Mouse (Mus musculus) liver, embryonic 14.5 days (tissue): ENCODE data around the gene Strada.
A peak's percentile ranks its signal among the peaks of the same experiment; 100 is the strongest.

Source experiments
- CTCF ChIP-seq: IDR thresholded peaks from 2 replicates; pipeline ENCODE4 v1.5.1; 2016; ENCODE audit warnings: antibody characterized with exemption, low read depth, control low read depth
- EP300 ChIP-seq: IDR thresholded peaks from 2 replicates; pipeline ENCODE4 v1.6.1; 2016; ENCODE audit warnings: antibody characterized with exemption, low read depth

DNA sequence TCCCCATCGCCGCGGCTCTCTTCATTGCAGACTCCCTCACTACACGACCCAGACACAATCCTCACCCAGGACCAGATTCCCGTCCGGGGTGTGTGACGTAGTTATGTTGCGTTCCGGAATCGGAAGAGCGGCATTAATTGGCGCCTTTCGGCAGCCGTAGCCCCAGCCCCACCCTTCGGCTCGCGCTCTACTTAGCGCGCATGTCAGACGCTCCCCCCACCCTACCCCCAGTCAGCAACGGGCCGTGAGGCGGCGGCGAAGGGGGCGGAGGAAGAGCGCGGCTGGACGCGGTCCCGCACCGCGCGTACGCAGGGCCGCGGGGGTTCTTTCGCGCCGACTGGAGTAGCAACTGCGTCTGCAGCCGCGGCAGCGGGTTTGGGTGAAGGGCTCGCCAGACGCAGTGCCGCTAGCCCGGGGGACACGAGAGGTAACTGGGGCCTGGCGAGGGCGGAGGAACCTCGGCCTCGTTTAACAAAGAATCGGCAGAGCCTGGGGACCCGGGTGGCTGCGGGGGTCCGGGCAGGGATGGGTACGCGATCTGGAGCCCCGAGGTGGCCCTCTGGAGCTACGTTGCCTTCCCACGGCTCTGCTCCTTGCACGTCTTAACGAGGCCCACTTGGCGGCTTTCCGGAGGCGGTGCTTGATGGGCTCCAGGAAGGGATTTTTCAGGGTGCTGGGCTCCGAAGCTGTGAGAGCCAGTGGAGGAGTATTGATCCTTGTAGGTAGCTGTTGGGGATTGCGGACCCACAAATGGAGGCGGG, 14.9 kb upstream of the Strada start, which contains the start of gene Ddx42:
- no peak for TF ChIP-seq EP300
- TF ChIP-seq CTCF, result peak; percentile 22; the same call in 1 of the 2 replicates
